Mouse (Mus musculus) forebrain, embryonic 15.5 days (tissue): ENCODE measurements around the gene Iqschfp. TPM values are rescaled to one million over a fixed set of nuclear protein-coding genes. Genes with fewer than 3 reads are reported as not detected.

ENCODE experiments used
- ATAC-seq: fragments of 200-750 bp; cut with Nextera tagmentation; replicated peaks from 2 replicates; pipeline ENCODE4 v1.8.0; 2017; ENCODE audit warnings: mild to moderate bottlenecking, moderate TSS enrichment, moderate library complexity
- H3K27ac ChIP-seq: fragments of 300-500 bp; sonication (generic); replicated peaks from 2 replicates; pipeline ENCODE4 v1.5.1; 2015; ENCODE audit warnings: mild to moderate bottlenecking, inconsistent platforms
- H3K27me3 ChIP-seq: fragments of 300-500 bp; sonication (generic); 2 replicates; pipeline ENCODE4 v1.6.1; 2015; ENCODE audit warnings: inconsistent platforms
- H3K36me3 ChIP-seq: fragments of 300-500 bp; sonication (generic); 2 replicates; pipeline ENCODE4 v1.6.1; 2015; ENCODE audit warnings: mild to moderate bottlenecking, inconsistent platforms
- H3K4me1 ChIP-seq: fragments of 300-500 bp; sonication (generic); 2 replicates; pipeline ENCODE4 v1.6.1; 2015; ENCODE audit warnings: inconsistent platforms
- H3K4me2 ChIP-seq: fragments of 300-500 bp; sonication (generic); replicated peaks from 2 replicates; pipeline ENCODE4 v1.6.1; 2015; ENCODE audit warnings: mild to moderate bottlenecking, inconsistent platforms
- H3K4me3 ChIP-seq: fragments of 300-500 bp; sonication (generic); 2 replicates; pipeline ENCODE4 v1.5.1; 2015; ENCODE audit warnings: mild to moderate bottlenecking, inconsistent platforms
- H3K9ac ChIP-seq: fragments of 300-500 bp; sonication (generic); replicated peaks from 2 replicates; pipeline ENCODE4 v1.6.1; 2015; ENCODE audit warnings: mild to moderate bottlenecking, inconsistent platforms
- H3K9me3 ChIP-seq: fragments of 300-500 bp; sonication (generic); 2 replicates; pipeline ENCODE4 v1.6.1; 2016; ENCODE audit warnings: inconsistent platforms
- WGBS: fragments of 180-500 bp; shearing (Covaris S2); methylation state at CpG from one replicate; pipeline ENCODE4 v1.1.7; 2015; ENCODE audit warnings: mixed read lengths; 5-methylcytosine and 5-hydroxymethylcytosine counted together
- polyA plus RNA-seq: library from polyadenylated mRNA; unstranded; fragments of >200 nt; fragmentation: Nextera tagmentation; extraction: Ambion mirVana; gene quantifications from 2 replicates; pipeline ENCODE4 v1.2.1, GENCODE M21; 2015

The Iqschfp gene
- polyA plus RNA-seq, 1 experiment from 2014 or later, result 3.3 TPM

GRCm38 (mm10) chr3:68563922-68564321 lies 671.9 kb downstream of the Iqschfp start:
- Histone ChIP-seq H3K9me3 (no peaks in the 10 kb centered on the region), H3K4me2 (0 out of 2 replicates have a peak overlapping the region, but pooled peaks have one; percentile 0), H3K27me3 (no peaks in the 10 kb centered on the region), H3K9ac (no peak overlapping the region), H3K36me3 (no peaks in the 10 kb centered on the region), H3K4me3 (no peak overlapping the region), H3K27ac (peak overlapping the region; percentile 45; the same call in 1 of the 2 replicates), H3K4me1 (peaks cover 25% of the 10 kb centered on the region)
- WGBS, result 21% methylated on average over 8 of the region's 8 CpGs
- peak; percentile 33; the same call in 1 of the 2 replicates for ATAC-seq

GRCm38 (mm10) chr3:68564978-68565674 lies 673.1 kb downstream of the Iqschfp start:
- Histone ChIP-seq H3K4me2 (no peak overlapping the region), H3K9me3 (no peaks in the 10 kb centered on the region), H3K27me3 (no peaks in the 10 kb centered on the region), H3K36me3 (no peaks in the 10 kb centered on the region), H3K4me3 (no peak overlapping the region), H3K27ac (no peak overlapping the region), H3K9ac (no peak overlapping the region), H3K4me1 (peaks cover 25% of the 10 kb centered on the region)
- 55% methylated on average over 10 of the region's 10 CpGs for WGBS
- peak; percentile 60 for ATAC-seq

GRCm38 (mm10) chr3:68565675-68566055 lies 673.6 kb downstream of the Iqschfp start:
- 41% methylated on average over 4 of the region's 4 CpGs for WGBS
- H3K4me2 ChIP-seq, result no peak overlapping the region
- H3K4me1 ChIP-seq, result peaks cover 25% of the 10 kb centered on the region
- no peak overlapping the region for H3K27ac ChIP-seq
- no peaks in the 10 kb centered on the region for H3K36me3 ChIP-seq
- no peak overlapping the region for H3K4me3 ChIP-seq
- H3K27me3 ChIP-seq, result no peaks in the 10 kb centered on the region
- no peaks in the 10 kb centered on the region for H3K9me3 ChIP-seq
- ATAC-seq, result peak; percentile 5; the same call in 1 of the 2 replicates
- H3K9ac ChIP-seq, result no peak overlapping the region

GRCm38 (mm10) chr3:68567581-68567980 lies 675.5 kb downstream of the Iqschfp start:
- no peak overlapping the region for H3K9ac ChIP-seq
- no peak overlapping the region for H3K27ac ChIP-seq
- peaks cover 33% of the 10 kb centered on the region for H3K4me1 ChIP-seq
- no peaks in the 10 kb centered on the region for H3K27me3 ChIP-seq
- H3K36me3 ChIP-seq, result no peaks in the 10 kb centered on the region
- H3K9me3 ChIP-seq, result no peaks in the 10 kb centered on the region
- H3K4me3 ChIP-seq, result no peak overlapping the region
- H3K4me2 ChIP-seq, result no peak overlapping the region
- WGBS, result 82% methylated on average over 7 of the region's 7 CpGs
- ATAC-seq, result no peak

GRCm38 (mm10) chr3:68568149-68568548 lies 676.1 kb downstream of the Iqschfp start:
- no peaks in the 10 kb centered on the region for H3K9me3 ChIP-seq

GRCm38 (mm10) chr3:68568716-68569115 lies 676.7 kb downstream of the Iqschfp start:
- no peaks in the 10 kb centered on the region for H3K9me3 ChIP-seq
- no peak for ATAC-seq
- WGBS, result 52% methylated on average over 7 of the region's 7 CpGs
- H3K4me1 ChIP-seq, result peaks cover 39% of the 10 kb centered on the region
- H3K4me3 ChIP-seq, result no peak overlapping the region
- H3K4me2 ChIP-seq, result no peak overlapping the region
- no peaks in the 10 kb centered on the region for H3K27me3 ChIP-seq
- no peak overlapping the region for H3K27ac ChIP-seq
- no peaks in the 10 kb centered on the region for H3K36me3 ChIP-seq
- H3K9ac ChIP-seq, result no peak overlapping the region

More at GRCm38 (mm10) chr3:68568149-68568548, 676.1 kb downstream of the Iqschfp start:
- Histone ChIP-seq H3K36me3 (no peaks in the 10 kb centered on the region), H3K4me1 (peaks cover 37% of the 10 kb centered on the region), H3K4me3 (no peak overlapping the region), H3K4me2 (no peak overlapping the region), H3K27me3 (no peaks in the 10 kb centered on the region), H3K9ac (no peak overlapping the region), H3K27ac (no peak overlapping the region)
- WGBS, result 85% methylated on average over 3 of the region's 3 CpGs
- ATAC-seq, result no peak

GRCm38 (mm10) chr3:68570319-68570718 lies 678.3 kb downstream of the Iqschfp start:
- ATAC-seq, result no peak
- WGBS, result 67% methylated on average over 4 of the region's 4 CpGs
- Histone ChIP-seq H3K4me2 (no peak overlapping the region), H3K9me3 (no peaks in the 10 kb centered on the region), H3K9ac (no peak overlapping the region), H3K4me3 (no peak overlapping the region), H3K27ac (no peak overlapping the region), H3K4me1 (peaks cover 41% of the 10 kb centered on the region), H3K27me3 (no peaks in the 10 kb centered on the region), H3K36me3 (no peaks in the 10 kb centered on the region)

GRCm38 (mm10) chr3:68572249-68573225 lies 680.5 kb downstream of the Iqschfp start:
- H3K4me2 ChIP-seq, result peak overlapping the region; percentile 78
- WGBS, result 3% methylated on average over 28 of the region's 28 CpGs
- H3K27me3 ChIP-seq, result no peaks in the 10 kb centered on the region
- H3K4me3 ChIP-seq, result peak overlapping the region; percentile 58
- peak overlapping the region; percentile 80 for H3K9ac ChIP-seq
- no peaks in the 10 kb centered on the region for H3K36me3 ChIP-seq
- peaks cover 57% of the 10 kb centered on the region for H3K4me1 ChIP-seq
- H3K9me3 ChIP-seq, result no peaks in the 10 kb centered on the region
- H3K27ac ChIP-seq, result peak overlapping the region; percentile 99
- peak; percentile 95 for ATAC-seq

GRCm38 (mm10) chr3:68573226-68573624 lies 681.2 kb downstream of the Iqschfp start:
- Histone ChIP-seq H3K4me1 (peaks cover 61% of the 10 kb centered on the region), H3K27ac (peak overlapping the region; percentile 99), H3K9me3 (no peaks in the 10 kb centered on the region), H3K36me3 (no peaks in the 10 kb centered on the region), H3K4me3 (peak overlapping the region; percentile 58), H3K27me3 (no peaks in the 10 kb centered on the region), H3K9ac (peak overlapping the region; percentile 80), H3K4me2 (peak overlapping the region; percentile 78)
- 33% methylated on average over 3 of the region's 3 CpGs for WGBS
- ATAC-seq, result no peak

- H3K4me2 ChIP-seq, result peak overlapping the region; percentile 78
- WGBS, result 15% methylated on average over 8 of the region's 8 CpGs
- peaks cover 66% of the 10 kb centered on the region for H3K4me1 ChIP-seq
- no peaks in the 10 kb centered on the region for H3K27me3 ChIP-seq
- H3K9me3 ChIP-seq, result no peaks in the 10 kb centered on the region
- no peak for ATAC-seq
- peak overlapping the region; percentile 80 for H3K9ac ChIP-seq
- H3K27ac ChIP-seq, result peak overlapping the region; percentile 99
- peak overlapping the region; percentile 58 for H3K4me3 ChIP-seq
- no peaks in the 10 kb centered on the region for H3K36me3 ChIP-seq
Observed at GRCm38 (mm10) chr3:68574097-68574496, 682.1 kb downstream of the Iqschfp start.

GRCm38 (mm10) chr3:68574565-68574964 lies 682.5 kb downstream of the Iqschfp start:
- no peak for ATAC-seq
- Histone ChIP-seq H3K27me3 (no peaks in the 10 kb centered on the region), H3K27ac (peak overlapping the region; percentile 99), H3K9me3 (no peaks in the 10 kb centered on the region), H3K4me2 (peak overlapping the region; percentile 78), H3K4me1 (peaks cover 69% of the 10 kb centered on the region), H3K4me3 (peak overlapping the region; percentile 58), H3K36me3 (no peaks in the 10 kb centered on the region), H3K9ac (peak overlapping the region; percentile 18)
- 42% methylated on average over 8 of the region's 8 CpGs for WGBS
